Mouse (Mus musculus) gastrocnemius, adult 2 months (tissue): Measurements from ENCODE around the gene Clstn3. TPM values are rescaled to one million over a fixed set of nuclear protein-coding genes. Genes with fewer than 3 reads are reported as not detected.
A peak's percentile ranks its signal among the peaks of the same experiment; 100 is the strongest.
"Not testable (repeated sequence)": the region's sequence is repeated elsewhere in the genome, so short reads cannot be mapped to it uniquely, and the experiment has no call there.

ENCODE experiments used
- DNase-seq: peaks from one replicate; pipeline ENCODE4 v3.0.0; 2022
- H3K27ac ChIP-seq: fragments of 200-600 bp; 2 replicates; pipeline ENCODE4 v1.8.1; 2022; ENCODE audit warnings: mild to moderate bottlenecking
- H3K4me3 ChIP-seq: fragments of 200-600 bp; 2 replicates; pipeline ENCODE4 v1.8.1; 2022; ENCODE audit warnings: mild to moderate bottlenecking, moderate library complexity
- CTCF ChIP-seq: fragments of 200-600 bp; IDR thresholded peaks from 2 replicates; pipeline ENCODE4 v1.8.1; 2022; ENCODE audit warnings: antibody characterized with exemption, mild to moderate bottlenecking, moderate library complexity
- intact Hi-C: fragments of 180-260 bp; cut with DNase I; formaldehyde crosslinking; loops from one replicate; pipeline ENCODE4 v1.15.1; 2025
- total RNA-seq, 2 experiments: library from RNA; stranded (reverse); gene quantifications; 2 replicates each; pipeline ENCODE4 v1.2.3; 2021

Clstn3 gene
- total RNA-seq, 2 experiments from 2014 or later: 0.36 to 0.64 TPM

DNA sequence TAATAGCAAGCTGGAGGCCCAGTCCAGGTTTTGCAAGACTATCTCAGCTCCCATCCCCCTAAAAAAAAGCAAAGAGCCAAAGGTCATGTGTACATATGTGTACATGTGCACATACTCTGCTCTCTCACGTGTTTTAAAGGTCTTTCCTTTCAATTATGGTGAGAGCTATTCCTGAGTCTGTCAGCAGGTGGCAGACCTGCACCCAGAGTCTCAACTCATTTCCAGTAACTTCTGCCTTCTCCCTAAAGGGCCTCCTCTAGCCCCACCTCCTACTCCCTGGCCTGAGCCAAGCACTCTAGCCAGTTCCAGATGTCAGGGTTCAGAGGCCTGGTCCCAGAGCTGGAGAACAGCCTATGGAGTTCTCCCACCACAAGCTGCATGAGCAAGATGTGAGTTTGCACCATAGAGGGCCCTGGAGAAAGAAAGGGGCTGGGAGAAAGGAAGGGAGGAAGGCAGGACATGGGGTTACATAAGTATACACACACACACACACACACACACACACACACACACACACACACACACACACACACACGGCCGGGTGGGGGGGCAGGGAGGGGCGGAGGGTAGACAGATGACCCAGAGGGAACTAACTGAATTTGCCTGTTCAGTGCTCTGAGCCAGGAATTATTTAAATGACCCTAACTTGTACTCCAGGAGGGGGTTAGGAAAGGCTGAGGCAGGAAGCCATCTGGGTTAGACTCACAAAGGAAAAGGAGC, 28.4 kb upstream of the Clstn3 start, which contains the start of gene C1rl:
TSS of gene C1rl (plus strand) at position 272 of the 720 bp plus-strand sequence.
- peak; percentile 84 for DNase-seq
- Histone ChIP-seq H3K4me3 (peak within 1 kb of the TSS; percentile 9; the same call in 1 of the 2 replicates), H3K27ac (peak within 1 kb of the TSS; percentile 82)
- TF ChIP-seq CTCF: peak; percentile 79
- intact Hi-C loops: loop anchor here (5.0 kb wide), 1 partner anchor 49 kb away; the partner anchor contains the start of gene C1s1

DNA sequence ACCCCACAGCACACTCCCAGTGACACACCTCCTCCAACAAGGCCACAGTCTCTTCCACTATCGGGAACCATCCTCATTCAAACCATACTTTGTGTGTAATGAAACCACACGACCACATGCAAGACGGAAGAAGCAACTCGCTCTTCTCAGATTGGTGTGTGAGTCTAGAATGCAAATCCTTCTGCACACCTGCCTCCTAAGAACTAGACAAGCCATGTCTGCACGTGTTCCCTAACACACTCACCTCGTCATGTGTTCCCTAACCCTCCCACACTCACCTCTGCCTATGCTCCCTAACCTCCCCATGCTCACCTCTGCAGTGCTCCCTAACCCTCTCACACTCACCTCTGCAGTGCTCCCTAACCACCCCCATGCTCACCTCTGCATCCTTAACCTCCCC, 26.8 kb upstream of the Clstn3 start:
- Histone ChIP-seq H3K27ac (no peak overlapping the region), H3K4me3 (no peak overlapping the region)
- intact Hi-C loops: loop anchor here (5.0 kb wide), 1 partner anchor 51 kb away; the partner anchor contains the start of gene C1s1
- no peak for TF ChIP-seq CTCF
- DNase-seq: no peak

DNA sequence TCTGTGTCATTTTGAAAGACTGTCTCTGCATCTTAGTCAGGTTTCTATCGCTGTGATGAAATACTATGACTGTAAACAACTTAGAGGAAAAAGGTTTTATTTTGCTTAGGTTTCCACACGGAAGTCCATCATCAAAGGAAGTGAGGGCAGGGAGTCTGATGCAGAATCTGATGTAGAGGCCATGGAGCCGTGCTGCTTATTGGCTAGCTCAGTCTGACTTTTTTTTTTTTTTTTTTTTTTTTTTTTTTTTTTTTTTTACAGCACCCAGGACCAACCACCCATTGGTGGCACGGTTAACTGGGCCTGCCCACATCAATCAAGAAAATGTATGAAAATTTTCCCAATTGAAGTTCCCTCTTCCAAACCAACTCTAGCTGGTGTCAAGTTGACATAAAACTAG, 24.4 kb upstream of the Clstn3 start:
- intact Hi-C loops: no loop called here
- no peak for TF ChIP-seq CTCF
- Histone ChIP-seq H3K27ac (no peak overlapping the region), H3K4me3 (no peak overlapping the region)
- DNase-seq: no peak

DNA sequence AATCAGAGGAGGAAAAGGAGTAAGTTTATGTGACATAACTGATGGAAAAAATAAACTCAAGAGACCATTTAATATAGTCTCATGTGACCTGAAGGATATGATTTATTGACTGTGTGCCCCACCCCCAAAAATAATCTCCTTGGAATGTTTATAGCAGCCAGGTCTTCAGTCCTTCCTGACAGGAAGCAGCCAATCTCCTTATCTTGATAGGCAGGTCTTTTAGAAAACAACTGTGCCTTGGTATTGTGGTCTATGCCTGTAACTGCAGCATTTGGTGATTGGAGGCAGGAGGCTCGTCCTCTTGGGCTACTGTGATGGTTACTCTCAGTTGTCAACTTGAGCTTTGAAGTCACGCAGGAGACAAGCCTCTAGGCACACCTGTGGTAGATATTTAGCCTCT, 22.9 kb upstream of the Clstn3 start:
- intact Hi-C loops: no loop called here
- no peak for TF ChIP-seq CTCF
- DNase-seq: no peak
- Histone ChIP-seq H3K27ac (no peak overlapping the region), H3K4me3 (no peak overlapping the region)

DNA sequence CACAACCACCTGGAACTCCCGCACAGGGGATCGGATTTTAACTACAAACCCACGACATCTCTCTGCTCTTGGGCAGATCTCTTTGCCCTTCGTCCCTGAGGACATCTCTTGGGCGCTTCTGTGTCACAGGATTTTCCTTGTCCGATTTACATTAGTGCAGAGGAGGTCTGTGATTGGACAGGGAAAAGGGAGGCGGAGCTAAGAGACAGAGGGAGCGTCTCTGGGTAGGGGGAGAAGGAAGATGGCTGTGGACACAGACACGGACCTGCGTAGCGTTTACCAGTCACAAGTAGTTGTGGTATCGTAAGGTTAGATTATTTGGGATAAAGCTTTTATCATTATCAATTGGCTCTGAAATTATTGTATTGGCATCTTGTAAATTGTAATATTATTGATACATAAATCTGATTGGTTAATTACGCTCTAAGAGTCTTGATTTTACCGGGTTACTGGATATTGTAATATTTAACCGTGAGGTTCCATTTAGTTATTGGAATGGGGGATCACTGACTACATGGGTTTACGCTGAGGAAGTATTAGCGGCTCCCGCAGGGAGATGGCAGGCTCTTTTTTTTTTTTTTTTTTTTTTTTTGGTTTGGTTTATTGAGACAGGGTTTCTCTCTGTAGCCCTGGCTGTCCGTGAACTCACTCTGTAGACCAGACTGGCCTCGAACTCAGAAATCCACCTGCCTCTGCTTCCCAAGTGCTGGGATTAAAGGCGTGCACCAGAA, 21.0 kb upstream of the Clstn3 start:
- intact Hi-C loops: no loop called here
- Histone ChIP-seq H3K27ac (no peak overlapping the region), H3K4me3 (no peak overlapping the region)
- no peak for TF ChIP-seq CTCF
- no peak for DNase-seq

DNA sequence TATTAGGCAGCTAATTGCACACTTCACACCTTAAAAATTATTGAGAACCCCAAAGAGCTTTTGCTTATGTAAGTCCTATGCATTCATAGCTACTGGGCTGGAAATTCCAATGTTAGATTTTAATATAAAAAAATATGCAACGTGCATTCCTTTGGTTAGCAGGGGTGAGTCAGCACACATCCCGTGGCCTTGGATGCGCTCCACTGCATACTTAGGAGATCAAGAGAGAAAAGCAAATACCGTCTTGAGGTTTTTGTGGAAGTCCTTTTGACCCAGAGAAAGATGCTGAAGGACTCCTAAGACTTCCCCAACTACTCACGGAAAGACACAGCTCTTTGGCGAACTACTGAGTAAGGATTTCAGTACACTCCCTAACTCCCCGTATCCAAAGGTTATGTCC, 20.3 kb upstream of the Clstn3 start:
- Histone ChIP-seq H3K27ac (no peak overlapping the region), H3K4me3 (no peak overlapping the region)
- DNase-seq: no peak
- no peak for TF ChIP-seq CTCF
- intact Hi-C loops: no loop called here

DNA sequence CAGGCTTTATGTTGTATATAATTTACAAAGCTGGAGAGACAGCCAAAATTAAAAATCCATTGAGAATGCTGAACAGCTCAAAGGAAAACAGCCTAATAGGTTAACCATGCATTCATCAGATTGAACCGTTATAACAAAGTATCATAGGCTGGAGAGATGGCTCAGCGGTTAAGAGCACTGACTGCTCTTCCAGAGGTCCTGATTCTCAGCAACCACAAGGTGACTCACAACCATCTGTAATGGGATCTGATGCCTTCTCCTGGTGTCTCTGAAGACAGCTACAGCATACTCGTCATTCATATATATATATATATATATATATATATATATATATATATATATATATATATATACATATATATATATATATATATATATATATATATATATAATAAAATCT, 19.2 kb upstream of the Clstn3 start:
- DNase-seq, intact Hi-C loops, H3K27ac ChIP-seq, H3K4me3 ChIP-seq: not testable (repeated sequence)

DNA sequence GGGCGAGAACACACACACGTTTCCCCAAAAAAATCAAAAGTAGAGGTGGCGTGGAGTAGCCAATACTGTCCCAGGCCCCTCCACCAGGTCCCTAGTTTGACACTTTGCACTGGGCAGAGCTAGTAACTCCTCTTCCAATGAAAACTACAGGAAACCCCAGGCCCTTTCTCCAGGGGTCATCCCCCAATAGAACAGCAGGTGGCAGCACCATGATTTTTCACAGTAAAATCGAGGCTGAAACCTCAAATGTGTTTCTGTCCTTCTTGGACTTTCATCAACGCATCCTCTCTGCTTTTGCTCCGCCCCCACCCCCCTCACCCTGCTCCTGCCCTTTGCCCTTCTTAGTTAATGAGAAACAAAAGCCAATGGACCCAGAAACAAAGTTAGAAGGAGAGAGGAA, 17.0 kb upstream of the Clstn3 start:
- DNase-seq: peak; percentile 51
- intact Hi-C loops: no loop called here
- Histone ChIP-seq H3K27ac (no peak overlapping the region), H3K4me3 (no peak overlapping the region)
- TF ChIP-seq CTCF: peak; percentile 74

DNA sequence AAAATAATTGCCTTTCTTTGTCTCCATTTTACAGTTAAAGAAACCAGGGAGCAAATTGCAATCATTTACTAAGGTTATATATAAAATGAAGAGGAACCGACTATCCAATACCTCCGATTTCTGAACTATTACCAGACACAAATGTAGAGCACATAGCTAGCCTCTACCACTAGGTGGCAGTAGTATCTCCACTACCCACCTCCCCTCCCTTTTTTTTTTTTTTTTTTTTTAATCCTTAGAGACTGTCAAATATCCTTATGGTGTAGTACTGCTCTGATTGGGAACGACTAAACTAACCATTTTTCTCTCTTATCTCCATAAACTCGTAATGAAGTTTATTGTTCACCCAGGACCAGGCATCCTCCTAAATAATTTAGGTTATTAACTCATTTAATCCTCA, 15.7 kb upstream of the Clstn3 start:
- TF ChIP-seq CTCF: peak; percentile 76
- H3K4me3 ChIP-seq: no peak overlapping the region
- no peak for DNase-seq
- intact Hi-C loops: no loop called here
- H3K27ac ChIP-seq: no peak overlapping the region

DNA sequence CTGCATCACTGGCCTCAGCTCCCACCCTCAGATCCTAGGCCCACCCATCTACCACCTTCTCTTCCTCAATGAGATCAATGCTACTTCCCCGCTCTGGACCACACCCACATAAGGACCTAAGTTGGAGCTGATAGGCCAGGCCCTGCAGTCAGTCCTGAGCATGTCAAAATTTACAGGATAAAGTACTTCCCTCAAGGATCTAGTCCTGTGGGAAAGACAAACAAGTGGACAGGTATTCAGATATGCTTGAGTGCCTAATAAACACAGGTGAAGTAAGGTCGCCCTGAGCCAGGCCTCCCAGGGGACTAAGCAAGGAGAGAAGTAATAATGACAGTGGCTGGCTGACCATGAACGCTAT, 15.0 kb upstream of the Clstn3 start:
- no peak for TF ChIP-seq CTCF
- Histone ChIP-seq H3K4me3 (no peak overlapping the region), H3K27ac (no peak overlapping the region)
- intact Hi-C loops: no loop called here
- no peak for DNase-seq

DNA sequence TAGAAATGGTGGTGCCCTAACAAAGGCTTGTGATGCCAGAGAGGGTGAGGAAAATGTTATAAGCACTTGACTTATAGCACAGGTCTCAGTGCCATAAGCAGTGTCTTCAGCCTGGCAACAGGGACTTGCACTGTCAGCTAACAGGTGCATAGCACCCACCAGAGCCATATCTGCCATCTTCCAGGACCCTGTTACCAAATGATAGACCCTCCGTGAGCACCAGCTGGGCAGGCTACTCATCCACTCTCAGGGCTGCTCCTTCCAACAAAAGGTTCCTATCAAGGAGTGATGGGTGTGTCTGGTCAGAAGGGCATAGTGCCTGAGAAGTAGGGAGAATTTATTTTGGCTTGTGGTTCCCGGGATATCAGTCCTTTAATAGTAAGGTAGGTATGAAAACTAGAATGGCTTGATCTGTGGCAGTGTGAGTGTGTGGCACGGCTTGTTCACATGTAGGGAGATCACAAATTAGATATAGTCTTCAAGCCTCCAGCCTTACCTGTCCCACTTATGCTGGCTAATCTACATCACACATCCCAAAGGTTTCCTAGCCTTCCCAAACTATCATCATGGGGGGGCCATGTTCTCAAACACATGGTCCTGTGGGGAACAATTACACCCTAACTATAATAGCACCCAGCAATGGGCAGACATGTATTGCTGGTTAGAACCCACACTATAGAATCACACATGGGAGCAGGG, 14.4 kb upstream of the Clstn3 start:
- H3K4me3 ChIP-seq: no peak overlapping the region
- no peak for DNase-seq
- no peak overlapping the region for H3K27ac ChIP-seq
- intact Hi-C loops: no loop called here
- TF ChIP-seq CTCF: no peak

DNA sequence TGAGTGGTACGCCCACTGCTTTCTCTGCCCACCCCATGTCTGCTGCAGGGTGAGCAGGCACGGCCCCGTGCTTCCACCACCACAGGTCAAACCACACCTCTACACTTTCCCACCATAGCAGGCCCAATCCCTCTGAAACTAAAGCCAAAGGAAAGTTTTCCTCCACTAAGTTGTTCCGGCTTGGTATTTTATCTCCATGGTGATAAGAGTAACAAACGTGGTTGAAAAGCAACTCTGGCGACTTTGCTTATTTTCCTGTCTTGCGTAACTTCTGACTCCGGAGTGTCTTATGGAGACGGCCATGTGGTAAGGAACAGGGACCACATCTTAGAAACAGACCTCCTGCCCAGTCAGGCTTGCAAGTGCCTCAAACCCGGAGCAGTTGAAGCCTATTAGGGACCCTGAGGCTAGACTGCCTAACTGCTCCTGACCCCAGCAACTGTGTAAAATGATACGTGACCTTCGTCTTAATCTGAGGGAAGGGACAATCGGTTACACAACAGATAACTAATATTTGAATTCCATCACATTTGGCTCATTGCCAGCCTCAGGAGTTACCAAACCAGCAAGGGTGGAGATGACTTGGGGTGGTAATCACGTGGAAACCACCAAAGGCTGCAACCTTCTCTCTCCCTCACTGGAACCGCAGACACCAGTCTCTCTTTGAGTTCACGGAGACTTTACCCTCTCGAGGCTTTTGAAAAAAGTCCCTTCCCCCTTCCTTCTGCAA, 13.5 kb upstream of the Clstn3 start:
- Histone ChIP-seq H3K4me3 (no peak overlapping the region), H3K27ac (peak overlapping the region; percentile 59)
- no peak for TF ChIP-seq CTCF
- no peak for DNase-seq
- intact Hi-C loops: no loop called here
